Mouse (Mus musculus) NIH3T3 (cell line): ENCODE measurements around the gene Kdm5b.
A peak's percentile ranks its signal among the peaks of the same experiment; 100 is the strongest.

ENCODE experiments used
- DNase-seq: peaks from one replicate; pipeline ENCODE4 v3.0.0-alpha.2; 2012; ENCODE audit warnings: low read depth

Gene Kdm5b

GRCm38 (mm10) chr1:134591773-134592172 is 31.8 kb downstream of the Kdm5b start:
- DNase-seq = peak; percentile 22

- DNase-seq = no peak
Observed at GRCm38 (mm10) chr1:134597339-134598054, 37.5 kb downstream of the Kdm5b start.

- DNase-seq = no peak
Observed at GRCm38 (mm10) chr1:134604086-134604485, 44.1 kb downstream of the Kdm5b start.

GRCm38 (mm10) chr1:134605670-134606069 is 45.7 kb downstream of the Kdm5b start:
- DNase-seq = no peak

GRCm38 (mm10) chr1:134606381-134606780 is 46.4 kb downstream of the Kdm5b start:
- no peak for DNase-seq

- no peak for DNase-seq
Observed at GRCm38 (mm10) chr1:134607279-134607678, 47.3 kb downstream of the Kdm5b start.

GRCm38 (mm10) chr1:134609172-134609571 is 49.2 kb downstream of the Kdm5b start:
- no peak for DNase-seq

GRCm38 (mm10) chr1:134614554-134614953 is 54.6 kb downstream of the Kdm5b start:
- no peak for DNase-seq

- DNase-seq = no peak
Observed at GRCm38 (mm10) chr1:134614988-134615387, 55.0 kb downstream of the Kdm5b start.

- DNase-seq = peak; percentile 57
Observed at GRCm38 (mm10) chr1:134617656-134618055, 57.7 kb downstream of the Kdm5b start.

GRCm38 (mm10) chr1:134625325-134625724 is 65.4 kb downstream of the Kdm5b start:
- no peak for DNase-seq

- DNase-seq = no peak
Observed at GRCm38 (mm10) chr1:134629455-134629854, 69.5 kb downstream of the Kdm5b start.

- DNase-seq = no peak
Observed at GRCm38 (mm10) chr1:134634296-134634695, 74.3 kb downstream of the Kdm5b start.

GRCm38 (mm10) chr1:134636245-134636644 is 76.3 kb downstream of the Kdm5b start:
- DNase-seq = no peak

GRCm38 (mm10) chr1:134636684-134637083 is 76.7 kb downstream of the Kdm5b start:
- peak; percentile 69 for DNase-seq

GRCm38 (mm10) chr1:134638041-134638440 is 78.1 kb downstream of the Kdm5b start:
- DNase-seq = no peak

- DNase-seq = peak; percentile 56
Observed at GRCm38 (mm10) chr1:134638522-134638921, 78.6 kb downstream of the Kdm5b start.

GRCm38 (mm10) chr1:134639460-134639859 is 79.5 kb downstream of the Kdm5b start:
- no peak for DNase-seq

- DNase-seq = peak; percentile 43
Observed at GRCm38 (mm10) chr1:134641507-134641906, 81.5 kb downstream of the Kdm5b start.

- DNase-seq = no peak
Observed at GRCm38 (mm10) chr1:134643702-134644101, 83.7 kb downstream of the Kdm5b start.

- no peak for DNase-seq
Observed at GRCm38 (mm10) chr1:134645408-134646200, 85.6 kb downstream of the Kdm5b start.

GRCm38 (mm10) chr1:134646261-134646962 is 86.4 kb downstream of the Kdm5b start, which contains the start of gene Syt2:
TSS of gene Syt2 (plus strand) at chr1:134646677.
- no peak for DNase-seq

- no peak for DNase-seq
Observed at GRCm38 (mm10) chr1:134646963-134647282, 87.0 kb downstream of the Kdm5b start.
